Mouse (Mus musculus): Measurements from ENCODE around the gene Cmah.
A peak's percentile ranks its signal among the peaks of the same experiment; 100 is the strongest.

The Cmah gene

DNA sequence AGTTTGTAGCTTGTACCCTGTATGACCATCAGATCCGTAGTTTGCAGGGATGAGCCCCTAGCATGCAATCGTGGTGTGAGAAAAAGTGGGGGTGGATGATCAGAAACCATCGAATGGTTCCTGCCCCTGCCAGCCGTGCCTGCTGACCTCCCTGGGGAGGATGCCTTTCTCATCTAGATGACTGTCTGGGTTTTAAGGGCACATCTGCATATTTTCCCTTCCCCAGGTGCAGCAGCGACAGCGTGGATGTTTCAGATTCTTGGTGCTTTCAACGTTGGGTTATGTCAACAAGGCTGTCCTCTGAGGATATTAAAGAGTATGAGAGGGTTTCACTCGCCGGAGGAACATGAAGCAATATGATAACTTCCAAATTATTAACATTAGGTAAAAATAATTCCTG lies 158.8 kb downstream of the Cmah start:
- DNase-seq, result no peak

- DNase-seq, result no peak
These were observed 159.2 kb downstream of the Cmah start for GRCm38 (mm10) chr13:24486403-24486802.

DNA sequence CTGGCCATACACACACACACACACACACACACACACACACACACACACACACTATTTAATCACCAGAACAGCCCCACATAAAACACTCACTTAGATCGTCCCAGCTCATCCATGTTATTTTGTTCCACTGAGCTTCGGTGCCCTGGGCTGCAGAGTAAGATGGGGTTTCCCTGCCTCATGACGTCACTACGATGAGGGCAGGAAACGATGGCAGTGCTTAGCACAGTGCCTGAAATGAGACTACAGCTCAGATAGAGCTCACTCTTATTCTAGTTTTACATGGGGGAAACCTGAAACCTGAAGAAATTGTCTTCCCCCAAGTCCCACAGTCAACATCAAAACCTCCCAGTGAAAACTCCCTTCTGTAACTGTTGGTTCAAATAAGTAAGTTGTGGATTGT lies 159.9 kb downstream of the Cmah start:
- no peak for DNase-seq

GRCm38 (mm10) chr13:24487546-24487945 lies 160.3 kb downstream of the Cmah start:
- DNase-seq, result no peak

DNA sequence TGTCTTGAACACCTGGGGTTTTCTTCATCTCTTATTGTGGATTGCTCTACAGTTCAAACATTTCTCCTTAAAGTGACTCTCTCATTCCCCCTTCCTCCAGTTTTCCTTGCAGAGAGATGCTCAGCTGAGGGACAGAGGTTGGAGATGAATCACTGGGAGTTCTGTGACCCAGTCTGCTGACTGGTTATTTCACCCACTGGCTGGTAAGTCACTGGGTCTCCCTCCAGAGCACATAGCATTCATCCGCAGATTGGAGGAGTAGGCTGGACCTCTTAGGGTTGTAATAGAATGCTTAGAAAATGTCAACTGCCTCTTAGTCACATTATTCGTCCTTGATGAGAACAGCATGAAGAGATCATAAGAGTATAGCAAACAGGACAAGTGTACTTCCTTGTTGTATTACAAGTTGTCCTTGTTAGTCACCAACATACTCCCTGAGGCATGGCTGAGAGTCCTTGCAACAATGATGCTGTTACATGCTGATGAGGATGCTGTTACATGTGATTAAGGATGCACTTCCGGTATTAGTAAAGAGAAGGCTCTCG lies 161.4 kb downstream of the Cmah start:
- no peak for DNase-seq

DNA sequence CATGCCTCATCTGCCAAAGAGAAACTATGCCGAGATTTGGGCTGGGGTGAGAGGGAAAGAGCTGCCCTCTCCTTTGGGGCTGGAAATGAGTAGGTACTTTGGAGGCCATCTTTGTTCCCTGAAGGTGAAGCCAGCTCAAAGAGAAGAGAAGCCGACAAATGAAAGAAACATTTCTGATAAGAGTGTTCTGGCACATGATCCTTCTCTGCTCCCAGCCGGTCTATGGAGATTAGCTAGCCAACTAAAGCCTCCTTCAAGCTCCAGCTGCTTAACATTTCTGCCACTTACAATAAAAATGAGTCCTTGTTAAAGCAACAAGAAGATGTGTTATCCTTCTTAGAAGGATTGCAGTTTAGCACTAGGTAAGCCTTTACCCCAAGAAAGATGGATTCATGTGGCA lies 162.3 kb downstream of the Cmah start:
- no peak for DNase-seq

- DNase-seq, result no peak
These were observed 162.8 kb downstream of the Cmah start for GRCm38 (mm10) chr13:24490041-24490440.

DNA sequence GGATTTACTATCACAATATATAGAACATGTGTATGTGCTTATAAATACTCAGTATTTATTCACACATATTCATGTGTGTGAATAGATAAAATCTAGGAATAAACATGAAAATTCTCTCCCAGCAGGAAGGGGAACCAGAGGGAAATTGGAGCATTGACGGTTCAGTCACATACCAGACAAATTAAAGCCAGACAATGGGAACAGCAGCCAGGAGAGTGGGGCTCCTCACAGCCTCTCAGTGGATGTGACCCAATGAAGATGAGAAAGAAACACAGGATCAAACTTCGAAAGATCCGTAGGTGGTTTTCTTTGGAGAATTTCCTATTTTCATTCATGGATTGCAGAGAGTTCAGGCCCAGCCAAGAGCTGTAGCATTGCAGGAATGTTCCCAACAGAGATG lies 163.9 kb downstream of the Cmah start:
- no peak for DNase-seq

DNA sequence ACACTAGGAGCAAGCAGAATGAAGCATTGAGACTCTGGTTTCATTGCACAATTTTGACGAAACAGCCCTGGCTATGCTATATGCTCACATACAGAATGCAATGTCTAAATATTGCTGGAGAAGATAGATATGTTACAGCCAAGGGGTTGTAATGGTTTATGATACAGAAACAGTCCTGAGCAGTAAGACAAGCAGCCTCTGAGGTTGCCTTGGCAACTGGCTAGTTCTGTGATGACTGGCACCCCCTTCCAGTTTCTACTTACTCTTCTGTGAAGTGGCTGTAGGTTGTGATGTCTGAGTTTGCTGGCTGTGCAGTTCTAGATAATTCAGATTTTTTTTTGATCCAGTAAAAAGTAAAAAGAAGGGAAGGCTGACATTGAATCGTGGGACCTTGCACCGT lies 166.6 kb downstream of the Cmah start:
- DNase-seq, result no peak

DNA sequence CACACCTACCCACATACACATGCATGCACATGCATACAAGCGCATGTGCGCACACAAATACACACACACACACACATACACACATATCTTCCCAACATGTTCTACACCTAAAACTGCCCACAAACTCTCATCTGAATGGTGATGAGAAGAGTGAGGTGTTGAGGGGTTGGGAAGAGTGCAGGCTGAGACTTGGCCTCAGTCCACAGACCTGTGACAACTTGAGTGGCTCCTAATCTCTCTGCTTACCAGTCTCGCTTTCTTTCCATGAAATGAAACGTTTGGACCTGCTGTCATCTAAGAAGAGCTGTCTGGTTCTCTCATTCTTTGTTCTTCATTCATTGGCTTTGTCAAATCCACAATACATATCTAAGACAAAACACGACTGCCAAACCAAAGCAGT lies 169.1 kb downstream of the Cmah start:
- DNase-seq, result no peak

DNA sequence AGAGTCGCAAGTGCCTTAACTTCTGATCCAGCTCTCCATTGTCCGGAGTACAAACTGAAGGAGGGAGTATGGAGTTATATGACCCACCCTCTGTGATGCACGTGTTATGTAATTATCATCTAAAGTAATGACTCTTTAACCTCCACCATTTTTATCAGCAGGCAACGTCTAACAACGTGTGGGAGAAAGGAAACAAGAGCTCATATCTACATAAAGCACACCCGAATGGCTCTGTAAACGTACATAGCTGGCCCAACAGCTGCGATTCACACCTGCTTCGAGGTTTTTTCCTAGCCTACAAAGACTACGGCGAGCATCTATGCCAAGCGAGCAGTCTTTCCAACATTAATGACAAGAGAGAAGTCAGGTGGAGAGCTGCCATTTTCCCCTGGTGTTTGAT lies 169.8 kb downstream of the Cmah start:
- no peak for DNase-seq

- DNase-seq, result no peak
These were observed 171.1 kb downstream of the Cmah start for GRCm38 (mm10) chr13:24498342-24498741.

DNA sequence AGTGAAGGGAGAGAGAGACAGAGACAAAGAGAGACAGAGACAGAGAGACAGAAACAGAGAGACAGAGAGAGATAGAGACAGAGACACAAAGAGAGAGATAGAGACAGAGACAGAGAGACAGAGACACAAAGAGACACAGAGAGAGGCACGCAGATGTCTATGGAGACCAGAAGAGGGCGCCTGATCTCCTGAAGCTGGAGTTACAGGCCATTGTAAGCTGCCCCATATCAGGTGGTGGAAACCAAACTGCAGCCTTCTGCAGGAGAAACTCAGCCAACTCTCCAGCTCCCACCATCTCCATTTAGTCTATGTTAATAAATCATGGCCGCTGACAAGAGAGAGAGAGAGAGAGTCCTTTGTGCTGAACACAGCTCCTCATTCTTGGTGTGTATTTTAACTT lies 172.3 kb downstream of the Cmah start:
- peak in 1 of 2 experiments; percentile 48 for DNase-seq

- DNase-seq, result peak in 1 of 2 experiments; percentile 7
These were observed 174.1 kb downstream of the Cmah start for GRCm38 (mm10) chr13:24501179-24501905.

- no peak for DNase-seq
These were observed 174.7 kb downstream of the Cmah start for GRCm38 (mm10) chr13:24501919-24502318.

- DNase-seq, result no peak
These were observed 178.6 kb downstream of the Cmah start for GRCm38 (mm10) chr13:24505812-24506211.

DNA sequence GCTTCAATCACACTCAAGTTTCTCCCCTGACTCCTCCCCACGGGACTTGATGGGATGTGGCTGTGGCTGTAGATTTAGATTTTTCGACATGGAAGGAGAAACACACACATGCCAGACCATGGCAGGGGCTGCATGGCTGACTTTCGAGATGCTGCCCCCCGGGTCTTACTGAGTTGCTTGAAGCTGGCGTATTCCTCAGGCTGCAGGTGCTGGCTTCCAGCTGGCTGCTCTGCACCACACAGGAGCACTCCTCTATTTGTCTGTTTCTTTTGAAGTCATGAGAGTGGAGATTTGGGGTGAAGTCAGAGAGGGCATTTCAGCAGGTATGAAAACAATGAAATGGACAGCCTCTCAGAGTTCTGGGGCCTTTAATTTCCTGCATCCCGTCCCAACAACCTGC lies 180.0 kb downstream of the Cmah start:
- no peak for DNase-seq

DNA sequence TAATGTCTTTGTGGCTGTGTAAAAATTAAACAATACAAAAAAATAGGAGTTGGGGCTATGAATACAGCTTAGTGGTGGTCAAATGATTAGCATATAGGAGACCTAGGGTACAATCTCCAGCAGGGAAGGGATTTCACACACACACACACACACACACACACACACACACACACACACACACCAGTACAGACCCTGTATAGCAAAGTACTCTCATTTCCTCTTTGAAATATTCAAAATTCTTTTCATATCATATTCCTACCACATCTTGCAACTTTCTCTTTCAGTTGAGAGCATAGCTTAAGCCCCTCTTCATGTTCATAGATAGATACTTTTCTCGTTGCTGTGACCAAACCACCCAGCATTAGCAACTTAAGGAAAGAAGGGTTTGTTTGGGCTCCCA lies 181.7 kb downstream of the Cmah start:
- DNase-seq, result no peak

DNA sequence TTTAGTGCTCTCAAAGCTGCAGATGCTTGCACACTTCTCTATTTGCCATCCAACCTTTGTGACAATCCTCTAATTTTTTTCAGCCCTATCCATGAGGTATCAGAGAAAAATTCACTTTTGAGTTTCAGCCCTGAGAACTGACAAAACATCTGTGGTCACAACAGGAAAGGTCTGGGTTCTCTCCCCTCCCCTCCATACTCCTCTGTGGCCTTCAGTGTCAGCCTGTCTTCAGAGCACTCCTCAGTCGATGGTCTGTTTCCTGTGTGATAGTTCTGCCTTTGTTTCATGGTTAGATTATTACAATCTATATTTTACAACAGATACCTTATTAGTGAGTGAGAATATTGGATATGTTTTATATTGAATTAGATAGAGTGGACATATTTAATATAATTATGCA lies 184.2 kb downstream of the Cmah start:
- no peak for DNase-seq

DNA sequence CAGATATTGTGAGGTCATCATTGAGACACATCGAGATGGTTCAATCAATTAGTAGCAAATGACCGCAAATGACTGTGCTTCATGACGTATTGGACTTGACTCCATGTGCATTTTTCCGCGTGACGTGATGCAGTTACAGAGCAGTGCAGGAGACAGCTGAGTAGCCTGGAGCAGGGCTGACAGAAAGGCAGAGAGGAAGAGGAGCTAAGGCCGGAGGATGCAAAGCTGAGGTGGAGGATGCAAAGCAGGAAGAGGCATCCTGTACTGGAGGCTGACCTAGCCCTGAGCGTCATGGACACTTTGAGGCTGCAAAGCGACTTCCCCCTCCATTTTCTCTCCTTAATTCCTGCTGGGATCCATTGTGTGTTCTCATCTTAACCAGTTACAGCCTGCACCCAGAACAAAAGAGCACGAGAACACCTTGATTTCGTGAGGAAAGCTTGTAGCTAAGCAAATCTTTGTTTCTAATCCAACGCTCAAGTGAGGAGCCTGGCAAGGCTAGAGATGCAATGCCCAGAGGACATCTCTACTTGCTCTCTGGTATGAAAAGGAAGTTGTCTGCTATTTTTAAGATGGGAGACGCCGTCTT lies 184.8 kb downstream of the Cmah start:
- no peak for DNase-seq

- no peak for DNase-seq
These were observed 186.5 kb downstream of the Cmah start for GRCm38 (mm10) chr13:24513717-24514116.

DNA sequence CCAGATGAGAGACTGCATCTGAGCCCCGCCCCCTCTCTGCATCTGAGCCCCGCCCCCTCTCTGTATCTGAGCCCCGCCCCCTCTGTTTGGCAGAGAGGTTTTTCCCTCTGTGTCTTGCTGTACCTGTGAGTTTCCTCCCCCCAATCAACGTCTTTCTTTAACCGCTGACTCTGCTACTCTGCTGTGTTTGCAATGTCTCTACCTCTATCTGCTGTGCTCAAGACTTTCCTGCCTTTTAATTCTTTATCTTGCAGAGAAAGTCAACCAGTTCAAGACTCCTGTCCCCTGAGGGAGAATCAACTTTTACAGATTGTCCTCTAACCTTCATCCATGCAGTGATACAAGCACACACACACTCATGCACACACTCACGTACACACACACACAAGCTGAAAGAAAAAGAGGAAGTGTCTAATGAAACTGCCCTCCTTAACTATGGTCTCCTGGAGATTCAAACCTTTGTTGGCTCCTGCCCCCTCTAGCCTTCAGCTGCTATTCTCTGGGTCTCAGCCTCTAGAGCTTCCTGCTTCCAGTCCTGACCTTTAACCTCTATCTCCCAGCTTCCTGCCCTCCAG lies 188.0 kb downstream of the Cmah start:
- DNase-seq, result no peak

DNA sequence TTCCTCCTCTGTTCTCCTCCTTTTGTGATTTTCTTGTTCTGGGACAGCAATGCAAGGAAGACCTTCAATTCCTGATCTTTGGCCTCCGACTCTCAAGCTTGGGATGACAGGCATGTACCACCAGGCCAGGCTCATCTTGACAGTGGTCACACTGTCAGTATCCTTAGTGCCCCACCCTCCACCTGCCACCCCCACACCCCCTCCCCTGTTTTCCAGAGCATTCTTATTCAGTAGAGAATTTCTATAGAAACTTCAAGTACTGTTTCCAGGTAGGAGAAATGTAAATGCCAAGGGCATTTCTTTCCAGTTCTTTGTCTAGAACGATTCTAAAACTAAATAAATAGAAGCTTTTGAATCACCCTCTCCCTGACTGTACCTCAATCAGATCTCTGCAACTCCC lies 190.6 kb downstream of the Cmah start:
- no peak for DNase-seq

DNA sequence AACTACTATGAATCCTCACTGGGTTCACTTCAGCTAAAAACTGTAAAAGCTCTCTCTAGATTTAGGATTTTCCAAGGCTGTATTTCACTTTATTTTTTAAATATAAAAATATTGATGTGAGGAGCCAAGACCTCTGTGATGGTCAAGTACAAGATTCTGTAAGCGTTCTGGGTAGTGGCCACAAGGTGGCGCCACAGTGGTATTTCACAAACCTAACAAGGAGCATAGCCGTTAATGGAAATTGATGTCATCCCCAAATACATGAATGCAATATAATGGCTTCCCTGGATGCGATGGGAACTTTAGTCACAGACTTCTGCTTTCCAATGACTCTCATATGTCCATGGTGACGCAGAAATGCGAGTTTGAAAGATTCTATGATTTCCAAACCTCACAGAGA lies 191.7 kb downstream of the Cmah start:
- peak; percentile 59 to 70 for DNase-seq
